Mouse (Mus musculus): ENCODE results near the gene Fam166b. TPM values are rescaled to one million over a fixed set of nuclear protein-coding genes. Genes with fewer than 3 reads are reported as not detected.

Fam166b gene
- polyA plus RNA-seq, 1 experiment from 2014 or later = 0.25 TPM

Other genes with a start within 250 kb of the Fam166b start
- 0.17 and 0.27 TPM in 2 replicates for gene Atp8b5, start 162.0 kb downstream of the Fam166b start, polyA plus RNA-seq (2014; fragmentation: Nextera tagmentation; extraction: Ambion mirVana)
- 12.4 and 13.5 TPM in 2 replicates for gene Rusc2, start 47.2 kb downstream of the Fam166b start, polyA plus RNA-seq (2014; fragmentation: Nextera tagmentation; extraction: Ambion mirVana)
- gene Tesk1, start 12.8 kb upstream of the Fam166b start, polyA plus RNA-seq (2014; fragmentation: Nextera tagmentation; extraction: Ambion mirVana) = 5.4 and 7.1 TPM in 2 replicates
- 5.5 and 5.6 TPM in 2 replicates for gene Cd72, start 25.5 kb upstream of the Fam166b start, polyA plus RNA-seq (2014; fragmentation: Nextera tagmentation; extraction: Ambion mirVana)
- gene Sit1, start 54.6 kb upstream of the Fam166b start, polyA plus RNA-seq (2014; fragmentation: Nextera tagmentation; extraction: Ambion mirVana) = not detected in 2 replicates
- 130 and 132 TPM in 2 replicates for gene Ccdc107, start 63.8 kb upstream of the Fam166b start, polyA plus RNA-seq (2014; fragmentation: Nextera tagmentation; extraction: Ambion mirVana)
- gene Arhgef39, start 70.6 kb upstream of the Fam166b start, polyA plus RNA-seq (2014; fragmentation: Nextera tagmentation; extraction: Ambion mirVana) = 43.5 and 46.8 TPM in 2 replicates
- gene Car9, start 77.8 kb upstream of the Fam166b start, polyA plus RNA-seq (2014; fragmentation: Nextera tagmentation; extraction: Ambion mirVana) = 2.8 and 5.8 TPM in 2 replicates
- gene Tpm2, start 94.6 kb upstream of the Fam166b start, polyA plus RNA-seq (2014; fragmentation: Nextera tagmentation; extraction: Ambion mirVana) = 790 and 843 TPM in 2 replicates
- gene Creb3, start 133.2 kb upstream of the Fam166b start, polyA plus RNA-seq (2014; fragmentation: Nextera tagmentation; extraction: Ambion mirVana) = 56.2 and 69.8 TPM in 2 replicates
- 83.7 and 98.5 TPM in 2 replicates for gene Tln1, start 133.6 kb upstream of the Fam166b start, polyA plus RNA-seq (2014; fragmentation: Nextera tagmentation; extraction: Ambion mirVana)
- 41.0 and 44.5 TPM in 2 replicates for gene Rgp1, start 149.6 kb upstream of the Fam166b start, polyA plus RNA-seq (2014; fragmentation: Nextera tagmentation; extraction: Ambion mirVana)
- 13.8 and 14.4 TPM in 2 replicates for gene Gba2, start 149.7 kb upstream of the Fam166b start, polyA plus RNA-seq (2014; fragmentation: Nextera tagmentation; extraction: Ambion mirVana)
- gene Msmp, start 155.4 kb upstream of the Fam166b start, polyA plus RNA-seq (2014; fragmentation: Nextera tagmentation; extraction: Ambion mirVana) = 0.91 and 1.0 TPM in 2 replicates
- 13.3 and 17.3 TPM in 2 replicates for gene Npr2, start 202.8 kb upstream of the Fam166b start, polyA plus RNA-seq (2014; fragmentation: Nextera tagmentation; extraction: Ambion mirVana)
- 0.70 and 1.7 TPM in 2 replicates for gene Spag8, start 224.5 kb upstream of the Fam166b start, polyA plus RNA-seq (2014; fragmentation: Nextera tagmentation; extraction: Ambion mirVana)
- 103 and 112 TPM in 2 replicates for gene Hint2, start 227.3 kb upstream of the Fam166b start, polyA plus RNA-seq (2014; fragmentation: Nextera tagmentation; extraction: Ambion mirVana)
- gene Tmem8b, start 239.8 kb upstream of the Fam166b start, polyA plus RNA-seq (2014; fragmentation: Nextera tagmentation; extraction: Ambion mirVana) = 4.5 and 5.6 TPM in 2 replicates
- gene Fam221b, start 240.0 kb upstream of the Fam166b start, polyA plus RNA-seq (2014; fragmentation: Nextera tagmentation; extraction: Ambion mirVana) = 3.7 and 4.2 TPM in 2 replicates